Mouse (Mus musculus) hindlimb bud, embryonic 11.5 days (tissue): ENCODE results near the gene Tmem151b.

ENCODE experiments used
- DNase-seq: peaks from one replicate; pipeline ENCODE4 v3.0.0-alpha.2; 2012; ENCODE audit warnings: low read depth, low spot score; ENCODE audit errors: extremely low spot score

Tmem151b gene

GRCm38 (mm10) chr17:45511757-45512156, 37.7 kb downstream of the Tmem151b start:
- no peak for DNase-seq

GRCm38 (mm10) chr17:45510871-45511270, 38.6 kb downstream of the Tmem151b start:
- DNase-seq = no peak

- DNase-seq = peak; percentile 77
Measured at GRCm38 (mm10) chr17:45506700-45507189, 42.7 kb downstream of the Tmem151b start, which contains the start of gene Aars2. Gene Aars2 (plus strand): TSS chr17:45506841.

- no peak for DNase-seq
Measured at GRCm38 (mm10) chr17:45505941-45506465, 43.5 kb downstream of the Tmem151b start.

GRCm38 (mm10) chr17:45503301-45503973, 46.0 kb downstream of the Tmem151b start:
- no peak for DNase-seq

GRCm38 (mm10) chr17:45502324-45502723, 47.2 kb downstream of the Tmem151b start:
- DNase-seq = no peak

GRCm38 (mm10) chr17:45500981-45501380, 48.5 kb downstream of the Tmem151b start:
- DNase-seq = no peak

- no peak for DNase-seq
Measured at GRCm38 (mm10) chr17:45499516-45499915, 50.0 kb downstream of the Tmem151b start.

- DNase-seq = no peak
Measured at GRCm38 (mm10) chr17:45498397-45498796, 51.1 kb downstream of the Tmem151b start.

GRCm38 (mm10) chr17:45495398-45495797, 54.1 kb downstream of the Tmem151b start:
- DNase-seq = no peak
